Mouse (Mus musculus) lung, embryonic 14.5 days (tissue): ENCODE results near the gene Ctcf. TPM values are rescaled to one million over a fixed set of nuclear protein-coding genes. Genes with fewer than 3 reads are reported as not detected.

ENCODE experiments used
- ATAC-seq: fragments of 200-750 bp; cut with Nextera tagmentation; 2 replicates; pipeline ENCODE4 v1.8.0; 2017; ENCODE audit warnings: mild to moderate bottlenecking, moderate TSS enrichment, moderate library complexity; ENCODE audit not compliant: insufficient read depth
- DNase-seq: peaks from one replicate; pipeline ENCODE4 v3.0.0-alpha.2; 2015
- H3K27ac ChIP-seq: fragments of 300-500 bp; sonication (generic); 2 replicates; pipeline ENCODE4 v1.5.1; 2014; ENCODE audit warnings: low read depth, mild to moderate bottlenecking, moderate library complexity
- H3K27me3 ChIP-seq: fragments of 300-500 bp; sonication (generic); 2 replicates; pipeline ENCODE4 v1.6.1; 2014; ENCODE audit warnings: low read length, control low read depth; ENCODE audit not compliant: insufficient read depth
- H3K36me3 ChIP-seq: fragments of 300-500 bp; sonication (generic); 2 replicates; pipeline ENCODE4 v1.6.1; 2014; ENCODE audit warnings: control low read depth; ENCODE audit not compliant: insufficient read depth
- H3K4me1 ChIP-seq: fragments of 300-500 bp; sonication (generic); 2 replicates; pipeline ENCODE4 v1.6.1; 2014; ENCODE audit warnings: antibody characterized with exemption, control low read depth; ENCODE audit not compliant: insufficient read depth
- H3K4me2 ChIP-seq: fragments of 300-500 bp; sonication (generic); 2 replicates; pipeline ENCODE4 v1.6.1; 2014; ENCODE audit warnings: mild to moderate bottlenecking
- H3K4me3 ChIP-seq: fragments of 300-500 bp; sonication (generic); 2 replicates; pipeline ENCODE4 v1.5.1; 2014; ENCODE audit warnings: low read depth, low read length
- H3K9ac ChIP-seq: fragments of 300-500 bp; sonication (generic); 2 replicates; pipeline ENCODE4 v1.6.1; 2014
- H3K9me3 ChIP-seq: fragments of 300-500 bp; sonication (generic); 2 replicates; pipeline ENCODE4 v1.6.1; 2016; ENCODE audit warnings: low read depth, low read length, control low read depth
- CTCF ChIP-seq: IDR thresholded peaks from 2 replicates; pipeline ENCODE4 v1.5.1; 2016; ENCODE audit warnings: antibody characterized with exemption, low read depth
- WGBS: fragments of 180-500 bp; shearing (Covaris S2); extraction: QIAGEN DNeasy Blood & Tissue Kit; methylation state at CpG from one replicate; pipeline ENCODE4 v1.1.7; 2014; 5-methylcytosine and 5-hydroxymethylcytosine counted together
- polyA plus RNA-seq: library from polyadenylated mRNA; unstranded; fragments of >200 nt; fragmentation: Nextera tagmentation; extraction: Ambion mirVana; gene quantifications from 2 replicates; pipeline ENCODE4 v1.2.1, GENCODE M21; 2014

Ctcf gene
- polyA plus RNA-seq, 1 experiment from 2014 or later = 129 TPM

- no peak within 1 kb of the TSS for H3K27ac ChIP-seq
- no peaks in the 10 kb centered on the region for H3K9me3 ChIP-seq
- DNase-seq (peak; percentile 99), ATAC-seq (peak; percentile 91)
- no peak for TF ChIP-seq CTCF
- H3K4me3 ChIP-seq = peak within 1 kb of the TSS; percentile 80
- H3K36me3 ChIP-seq = peaks cover 18% of the 10 kb centered on the region
- peaks cover 4% of the 10 kb centered on the region; the same call in 1 of the 2 replicates for H3K4me1 ChIP-seq
- WGBS = under 1% methylated on average over 49 of the region's 55 CpGs
- no peaks in the 10 kb centered on the region for H3K27me3 ChIP-seq
- peak within 1 kb of the TSS; percentile 75 for H3K9ac ChIP-seq
- peak within 1 kb of the TSS; percentile 96 for H3K4me2 ChIP-seq
Measured at GRCm38 (mm10) chr8:105707498-105708403, 71.4 kb downstream of the Ctcf start, which contains the start of the genes 4933405L10Rik and Enkd1. TSS of gene 4933405L10Rik (plus strand) at chr8:105707655. TSS of gene Enkd1 (minus strand) at chr8:105708210.

- no peaks in the 10 kb centered on the region for H3K9me3 ChIP-seq
- H3K9ac ChIP-seq = no peak overlapping the region
- DNase-seq = no peak
- no peak overlapping the region for H3K27ac ChIP-seq
- no peak for TF ChIP-seq CTCF
- H3K4me3 ChIP-seq = no peak overlapping the region
- no peak overlapping the region for H3K4me2 ChIP-seq
- peaks cover 4% of the 10 kb centered on the region; the same call in 1 of the 2 replicates for H3K4me1 ChIP-seq
- peak; percentile 0; the same call in 1 of the 2 replicates for ATAC-seq
- no peaks in the 10 kb centered on the region for H3K27me3 ChIP-seq
- WGBS = 89% methylated on average over 8 of the region's 8 CpGs
- H3K36me3 ChIP-seq = peaks cover 9% of the 10 kb centered on the region
Measured at GRCm38 (mm10) chr8:105708675-105709074, 72.3 kb downstream of the Ctcf start.

- no peak for ATAC-seq
- TF ChIP-seq CTCF = no peak
- 70% methylated on average over 14 of the region's 14 CpGs for WGBS
Measured at GRCm38 (mm10) chr8:105709317-105709716, 72.9 kb downstream of the Ctcf start.

GRCm38 (mm10) chr8:105712286-105712685, 75.9 kb downstream of the Ctcf start:
- Histone ChIP-seq H3K27ac (no peak overlapping the region), H3K4me2 (no peak overlapping the region), H3K9ac (no peak overlapping the region), H3K4me1 (peaks cover 1% of the 10 kb centered on the region; the same call in 1 of the 2 replicates), H3K36me3 (peaks cover 11% of the 10 kb centered on the region), H3K9me3 (no peaks in the 10 kb centered on the region), H3K4me3 (no peak overlapping the region), H3K27me3 (no peaks in the 10 kb centered on the region)
- DNase-seq (no peak), ATAC-seq (no peak)
- WGBS = 76% methylated on average over 3 of the region's 3 CpGs
- TF ChIP-seq CTCF = no peak

More at GRCm38 (mm10) chr8:105709317-105709716, 72.9 kb downstream of the Ctcf start:
- Histone ChIP-seq H3K27ac (no peak overlapping the region), H3K9me3 (no peaks in the 10 kb centered on the region), H3K27me3 (no peaks in the 10 kb centered on the region), H3K4me2 (no peak overlapping the region), H3K4me3 (no peak overlapping the region), H3K9ac (no peak overlapping the region), H3K4me1 (peaks cover 4% of the 10 kb centered on the region; the same call in 1 of the 2 replicates), H3K36me3 (peaks cover 2% of the 10 kb centered on the region; the same call in 1 of the 2 replicates)
- no peak for DNase-seq

GRCm38 (mm10) chr8:105714139-105714538, 77.8 kb downstream of the Ctcf start:
- Histone ChIP-seq H3K9ac (no peak overlapping the region), H3K4me2 (no peak overlapping the region), H3K4me3 (no peak overlapping the region), H3K4me1 (no peaks in the 10 kb centered on the region), H3K27ac (no peak overlapping the region), H3K36me3 (peaks cover 12% of the 10 kb centered on the region), H3K9me3 (no peaks in the 10 kb centered on the region), H3K27me3 (no peaks in the 10 kb centered on the region)
- peak; percentile 53 for ATAC-seq
- 3% methylated on average over 3 of the region's 3 CpGs for WGBS
- peak; percentile 89 for TF ChIP-seq CTCF
- DNase-seq = peak; percentile 97

- ATAC-seq (no peak), DNase-seq (peak; percentile 71)
- Histone ChIP-seq H3K27ac (peak overlapping the region; percentile 54; the same call in 1 of the 2 replicates), H3K9me3 (no peaks in the 10 kb centered on the region), H3K9ac (no peak overlapping the region), H3K36me3 (peaks cover 12% of the 10 kb centered on the region), H3K4me3 (no peak overlapping the region), H3K27me3 (no peaks in the 10 kb centered on the region), H3K4me1 (no peaks in the 10 kb centered on the region), H3K4me2 (no peak overlapping the region)
- TF ChIP-seq CTCF = no peak
- WGBS = 57% methylated on average over 6 of the region's 6 CpGs
Measured at GRCm38 (mm10) chr8:105715042-105715441, 78.7 kb downstream of the Ctcf start.

GRCm38 (mm10) chr8:105716302-105716945, 80.1 kb downstream of the Ctcf start:
- H3K9ac ChIP-seq = no peak overlapping the region
- no peak for TF ChIP-seq CTCF
- WGBS = 93% methylated on average over 15 of the region's 15 CpGs

More at GRCm38 (mm10) chr8:105716302-105716945, 80.1 kb downstream of the Ctcf start:
- ATAC-seq = no peak
- Histone ChIP-seq H3K4me2 (no peak overlapping the region), H3K9me3 (no peaks in the 10 kb centered on the region), H3K36me3 (peaks cover 12% of the 10 kb centered on the region), H3K27me3 (no peaks in the 10 kb centered on the region), H3K4me3 (no peak overlapping the region), H3K4me1 (no peaks in the 10 kb centered on the region), H3K27ac (no peak overlapping the region)
- DNase-seq = no peak
